Mouse (Mus musculus) lung, postnatal 14 days (tissue): ENCODE results near the gene Cercam.
"Not testable (repeated sequence)": the region's sequence is repeated elsewhere in the genome, so short reads cannot be mapped to it uniquely, and the experiment has no call there.

ENCODE experiments used
- DNase-seq: peaks from one replicate; pipeline ENCODE4 v3.0.0; 2021

Cercam gene

GRCm38 (mm10) chr2:29902194-29902593 is 33.2 kb downstream of the Cercam start:
- no peak for DNase-seq

GRCm38 (mm10) chr2:29908171-29908570 is 39.2 kb downstream of the Cercam start:
- not testable (repeated sequence) for DNase-seq

GRCm38 (mm10) chr2:29910042-29910441 is 41.1 kb downstream of the Cercam start:
- peak; percentile 10 for DNase-seq

- no peak for DNase-seq
Measured at GRCm38 (mm10) chr2:29917621-29918020, 48.7 kb downstream of the Cercam start.

- DNase-seq, result peak; percentile 78
Measured at GRCm38 (mm10) chr2:29922011-29922410, 53.0 kb downstream of the Cercam start.

GRCm38 (mm10) chr2:29926542-29926941 is 57.6 kb downstream of the Cercam start:
- no peak for DNase-seq

GRCm38 (mm10) chr2:29930506-29930905 is 61.5 kb downstream of the Cercam start:
- DNase-seq, result no peak

GRCm38 (mm10) chr2:29931194-29931593 is 62.2 kb downstream of the Cercam start:
- DNase-seq, result no peak
